Mouse (Mus musculus) induced T-regulatory cell, adult 2 months (primary cell): ENCODE data around the gene Hist1h1e.
A peak's percentile ranks its signal among the peaks of the same experiment; 100 is the strongest.
"Not testable (repeated sequence)": the region's sequence is repeated elsewhere in the genome, so short reads cannot be mapped to it uniquely, and the experiment has no call there.

Experiments used
- DNase-seq: peaks from one replicate; pipeline ENCODE4 v3.0.0-alpha.2; 2012; ENCODE audit warnings: low read depth

Hist1h1e gene

GRCm38 (mm10) chr13:23591886-23592285 lies 30.5 kb downstream of the Hist1h1e start:
- DNase-seq, result not testable (repeated sequence)

GRCm38 (mm10) chr13:23591206-23591605 lies 31.2 kb downstream of the Hist1h1e start:
- no peak for DNase-seq

GRCm38 (mm10) chr13:23586940-23587225 lies 35.5 kb downstream of the Hist1h1e start:
- peak; percentile 58 for DNase-seq

GRCm38 (mm10) chr13:23586099-23586939 lies 36.0 kb downstream of the Hist1h1e start:
- no peak for DNase-seq

- DNase-seq, result peak; percentile 94
These were observed 36.8 kb downstream of the Hist1h1e start for GRCm38 (mm10) chr13:23585442-23586098.

GRCm38 (mm10) chr13:23585029-23585441 lies 37.3 kb downstream of the Hist1h1e start:
- DNase-seq, result peak; percentile 91

GRCm38 (mm10) chr13:23584331-23584730 lies 38.0 kb downstream of the Hist1h1e start:
- no peak for DNase-seq

GRCm38 (mm10) chr13:23583387-23584068 lies 38.8 kb downstream of the Hist1h1e start:
- DNase-seq, result peak; percentile 47

GRCm38 (mm10) chr13:23582219-23583056 lies 39.9 kb downstream of the Hist1h1e start:
- DNase-seq, result peak; percentile 29

- DNase-seq, result peak; percentile 95
These were observed 40.7 kb downstream of the Hist1h1e start, which contains the start of gene Hist1h4d for GRCm38 (mm10) chr13:23581408-23582218. TSS of gene Hist1h4d (plus strand) at chr13:23581598.

- no peak for DNase-seq
These were observed 44.5 kb downstream of the Hist1h1e start for GRCm38 (mm10) chr13:23577835-23578234.

GRCm38 (mm10) chr13:23576906-23577639 lies 45.3 kb downstream of the Hist1h1e start:
- DNase-seq, result no peak

GRCm38 (mm10) chr13:23576351-23576881 lies 45.9 kb downstream of the Hist1h1e start:
- peak; percentile 57 for DNase-seq

GRCm38 (mm10) chr13:23575864-23576313 lies 46.5 kb downstream of the Hist1h1e start:
- not testable (repeated sequence) for DNase-seq

- DNase-seq, result peak; percentile 86
These were observed 47.0 kb downstream of the Hist1h1e start, which contains the start of gene Hist1h3d for GRCm38 (mm10) chr13:23575271-23575851. TSS of gene Hist1h3d (plus strand) at chr13:23575763.

- DNase-seq, result peak; percentile 72
These were observed 47.7 kb downstream of the Hist1h1e start for GRCm38 (mm10) chr13:23574546-23575170.

GRCm38 (mm10) chr13:23573898-23574524 lies 48.3 kb downstream of the Hist1h1e start, which contains the start of the genes Hist1h2bf and Hist1h2ad:
TSS of gene Hist1h2bf (minus strand) at chr13:23574196.
TSS of gene Hist1h2ad (plus strand) at chr13:23574381.
- DNase-seq, result peak; percentile 98
